Mouse (Mus musculus) kidney, adult 11 months (tissue): ENCODE data around the gene Ppp2r1b.

ENCODE experiments used
- DNase-seq: peaks from one replicate; pipeline ENCODE4 v3.0.0; 2022

Ppp2r1b gene

DNA sequence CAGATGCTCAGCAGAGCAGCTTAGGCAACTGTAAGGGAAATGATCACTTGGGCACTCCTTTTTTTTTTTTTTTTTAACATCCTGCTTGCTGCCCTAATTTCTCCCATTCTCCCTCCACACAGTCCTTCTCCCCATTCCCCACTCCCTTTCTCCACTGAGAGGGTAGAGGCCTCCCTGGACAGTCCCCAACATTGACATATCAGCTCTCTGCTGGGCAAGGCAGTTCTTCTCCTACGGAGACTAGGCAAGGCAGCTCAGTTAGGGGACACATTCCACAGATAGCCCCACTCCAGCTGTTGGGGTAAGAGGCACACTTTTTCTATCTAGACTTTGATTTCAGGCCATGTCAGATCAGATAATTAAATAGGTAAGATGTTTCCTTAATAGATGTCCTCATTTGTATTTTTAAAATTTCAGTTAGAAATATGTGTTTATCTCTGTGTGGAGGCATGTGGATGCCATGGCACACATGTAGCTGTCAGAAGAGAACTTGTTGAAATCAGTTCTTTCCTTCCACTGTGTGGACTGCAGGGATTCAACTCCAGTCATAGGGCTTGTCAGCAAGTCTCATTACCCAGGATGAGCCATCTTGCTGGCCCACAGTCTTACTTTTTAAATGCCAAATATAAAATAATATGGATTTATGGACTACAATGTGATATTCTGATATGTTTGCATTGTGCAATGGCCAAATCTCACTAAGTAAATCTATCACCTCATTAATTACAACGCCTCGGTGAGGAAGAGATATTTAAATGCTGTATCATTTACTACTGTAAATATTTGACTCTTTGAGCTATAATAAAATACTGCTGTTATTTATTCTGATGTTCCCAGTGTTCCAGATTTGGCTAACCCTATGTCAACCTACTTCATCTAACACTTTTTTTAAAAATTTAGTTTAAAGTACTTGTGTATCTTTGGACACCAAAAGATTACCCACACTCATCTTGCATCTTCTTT, 76.1 kb downstream of the Ppp2r1b start:
- DNase-seq, result no peak

GRCm38 (mm10) chr9:50922363-50923153, 77.5 kb downstream of the Ppp2r1b start:
- no peak for DNase-seq

DNA sequence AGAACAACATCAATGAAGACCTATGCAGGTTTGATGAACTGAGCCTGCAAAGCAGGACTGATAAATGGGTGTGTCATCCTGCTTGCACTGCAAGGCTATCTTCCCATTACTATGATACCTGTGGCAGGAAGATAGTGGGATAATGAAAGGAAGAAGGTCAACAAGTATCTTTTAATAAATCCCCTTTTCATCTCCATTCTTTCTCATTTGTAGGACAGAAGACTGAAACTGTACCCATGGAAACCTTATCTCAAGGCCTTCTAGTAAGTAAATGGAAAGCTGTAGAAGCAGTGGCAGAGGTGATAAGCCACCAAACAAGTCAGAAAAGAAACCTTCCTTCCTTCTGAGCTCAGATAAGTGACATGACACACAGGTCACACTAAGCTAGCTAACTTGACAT, 79.4 kb downstream of the Ppp2r1b start:
- no peak for DNase-seq

DNA sequence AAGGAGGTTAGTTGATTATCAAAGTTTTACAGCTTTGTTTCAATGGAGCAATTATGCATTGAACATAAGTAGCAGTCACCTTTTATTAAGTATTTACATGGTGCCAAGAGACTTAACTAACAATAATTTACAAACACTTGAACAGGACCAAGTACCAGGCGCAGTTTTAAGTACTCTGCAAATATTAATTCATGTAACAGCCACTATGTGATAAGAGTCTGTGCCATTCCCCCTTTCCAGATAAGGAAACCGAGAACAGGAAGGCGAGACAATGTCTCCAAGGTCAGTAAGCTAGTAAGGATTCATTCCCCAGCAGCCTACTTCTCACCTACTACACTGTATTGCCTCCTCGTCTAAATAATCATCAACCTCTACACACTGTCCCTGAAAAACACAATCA, 80.7 kb downstream of the Ppp2r1b start:
- DNase-seq, result no peak

- no peak for DNase-seq
Observed at GRCm38 (mm10) chr9:50929986-50930385, 84.9 kb downstream of the Ppp2r1b start.

DNA sequence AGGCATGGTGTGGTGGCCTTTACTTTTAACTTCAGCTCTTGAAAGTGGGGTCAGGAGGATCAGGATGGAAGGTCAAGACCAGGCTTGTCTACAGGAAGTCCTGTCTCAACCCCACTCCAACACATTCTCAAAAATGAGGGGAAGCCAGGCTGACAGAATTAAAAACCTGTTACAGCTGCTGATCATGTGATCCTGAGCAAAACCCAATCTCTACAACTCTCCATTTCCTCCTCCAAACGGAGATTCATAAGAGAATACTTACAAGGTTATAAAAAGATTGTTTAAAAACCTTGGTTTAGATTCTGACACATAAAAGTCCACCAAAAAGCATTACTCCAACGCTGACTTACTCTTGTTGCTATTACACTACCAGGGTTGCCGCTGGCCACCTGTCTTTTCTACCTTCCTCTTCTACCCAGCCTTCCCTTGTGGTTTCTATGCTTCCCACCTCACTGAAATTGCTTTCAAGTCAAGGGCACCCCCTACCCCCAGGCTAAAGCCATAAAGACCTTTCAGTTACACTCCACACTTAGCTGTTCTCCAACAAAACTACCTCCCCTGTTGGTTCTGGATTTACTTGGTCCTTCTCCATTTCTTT, 96.8 kb downstream of the Ppp2r1b start:
- no peak for DNase-seq

GRCm38 (mm10) chr9:50942711-50943110, 97.6 kb downstream of the Ppp2r1b start:
- no peak for DNase-seq
